Mouse (Mus musculus): Measurements from ENCODE around the gene a.
A peak's percentile ranks its signal among the peaks of the same experiment; 100 is the strongest.

The a gene

GRCm38 (mm10) chr2:154790656-154791483 is at the start of gene a, which contains the start of gene Raly:
Gene a (plus strand): TSS chr2:154791402.
Gene Raly (plus strand): TSS chr2:154791096.
- peak; percentile 99 for DNase-seq (ENCODE audit: low read depth, low spot score)

- no peak for DNase-seq (ENCODE audit: low read depth, low spot score)
Observed at GRCm38 (mm10) chr2:154742911-154743819, 48.0 kb upstream of the a start.

- no peak for DNase-seq (ENCODE audit: low read depth, low spot score)
Observed at GRCm38 (mm10) chr2:154743915-154744314, 47.3 kb upstream of the a start.

DNA sequence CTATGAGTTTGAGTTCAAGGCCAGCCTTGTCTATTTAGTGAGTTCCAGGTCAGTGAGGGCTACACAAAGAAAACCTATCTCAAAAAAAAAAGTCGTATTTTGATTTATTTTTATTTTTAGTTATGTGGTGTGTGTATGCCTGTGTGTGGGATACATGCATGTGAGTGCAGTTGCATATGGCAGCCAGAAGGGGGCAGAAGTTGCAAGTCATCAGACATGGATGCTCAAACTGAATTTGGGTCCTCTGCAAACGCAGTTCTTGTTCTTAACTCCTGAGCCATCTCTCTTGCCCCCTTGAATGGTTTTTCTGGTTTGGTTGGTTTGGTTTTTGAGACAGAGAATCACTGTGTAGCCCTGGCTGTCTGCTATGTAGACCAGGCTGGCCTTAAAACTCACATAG is 42.8 kb upstream of the a start:
- no peak for DNase-seq (ENCODE audit: low read depth, low spot score)

DNA sequence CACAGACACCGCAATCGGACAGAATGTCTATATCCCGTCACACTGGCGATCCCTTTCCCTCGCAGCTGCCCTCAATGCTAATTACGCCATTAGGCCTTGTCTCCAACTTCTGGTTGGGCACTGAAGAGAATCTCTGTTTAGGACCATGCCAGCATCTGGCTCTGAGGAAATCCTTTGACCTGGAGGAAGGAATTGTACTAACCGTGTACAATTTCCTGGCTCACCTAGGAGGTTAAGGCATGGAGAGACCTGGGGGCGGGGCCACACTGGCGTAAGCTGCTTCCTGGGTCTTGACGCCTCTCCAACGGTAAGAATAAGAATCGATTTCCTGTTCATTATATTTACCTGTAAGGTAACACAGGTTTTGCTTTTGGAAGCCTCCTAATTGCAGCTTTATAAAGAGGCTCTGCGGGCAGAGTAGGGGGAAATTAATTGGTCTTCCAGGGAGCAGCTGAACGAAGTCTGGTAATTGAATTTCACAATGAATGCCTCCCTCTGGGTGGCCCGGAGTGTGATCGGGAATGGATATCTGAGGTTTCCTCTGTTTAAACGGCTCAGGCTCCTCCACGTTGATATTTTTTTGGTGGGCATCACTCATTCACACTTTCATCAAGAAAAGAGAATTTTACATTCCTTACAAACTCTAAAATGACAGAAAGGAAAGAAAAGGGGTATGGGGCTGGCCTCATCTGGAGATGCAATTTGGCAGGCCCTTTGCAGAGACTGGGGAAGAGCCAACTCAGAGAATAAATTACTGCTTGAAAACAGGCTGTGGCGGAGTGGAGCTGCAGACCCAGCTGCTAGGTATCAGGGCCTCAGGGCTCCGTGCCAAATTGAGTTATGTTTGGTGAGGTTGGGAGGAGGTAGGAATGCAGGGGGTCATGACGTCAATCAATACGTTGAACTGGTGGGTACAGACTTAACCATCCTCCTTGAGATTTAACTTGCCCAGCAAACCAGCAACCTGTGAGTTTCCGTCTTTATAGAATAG is 41.9 kb upstream of the a start:
- DNase-seq (ENCODE audit: low read depth, low spot score): no peak

DNA sequence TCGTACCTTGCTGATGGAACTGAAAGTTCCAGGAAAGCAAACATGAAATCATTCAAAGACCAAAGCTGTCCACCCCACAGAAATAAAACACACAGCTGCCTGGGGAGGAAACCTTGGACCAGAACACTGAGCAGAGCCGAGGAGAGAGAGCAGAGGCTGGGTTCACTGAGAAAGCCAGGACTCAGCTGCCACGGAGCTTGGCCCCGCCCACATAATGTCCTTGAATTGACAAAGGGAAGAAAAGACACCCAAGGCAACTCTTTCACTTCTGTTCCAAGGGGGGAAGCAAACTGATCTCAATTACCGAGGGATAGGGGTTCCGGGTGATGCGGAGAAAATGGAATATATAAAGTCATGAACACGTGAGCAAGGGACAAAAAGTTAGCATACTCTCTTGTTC is 39.3 kb upstream of the a start:
- DNase-seq (ENCODE audit: low read depth, low spot score): no peak

DNA sequence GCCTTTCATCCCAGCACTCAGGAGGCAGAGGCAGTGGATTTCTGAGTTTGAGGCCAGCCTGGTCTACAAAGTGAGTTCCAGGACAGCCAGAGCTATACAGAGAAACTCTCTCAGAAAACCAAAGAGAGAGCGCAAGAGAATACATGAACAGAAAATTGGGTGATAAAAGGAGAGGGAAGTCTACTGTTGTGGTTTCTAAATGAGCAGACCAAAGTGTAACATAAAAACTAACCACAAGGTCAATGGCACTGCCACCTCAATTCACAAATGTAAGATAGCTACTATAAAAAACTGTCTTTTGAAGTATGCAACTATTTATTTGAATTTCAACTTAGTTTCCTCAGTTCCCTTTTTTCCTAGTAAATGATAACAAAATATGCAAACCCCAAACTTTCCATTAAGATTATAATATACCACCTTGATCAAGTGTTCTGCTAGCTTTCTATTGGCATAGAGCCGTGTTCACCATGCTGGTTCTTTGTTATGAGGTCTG is 37.1 kb upstream of the a start:
- no peak for DNase-seq (ENCODE audit: low read depth, low spot score)

- peak; percentile 27 for DNase-seq (ENCODE audit: low read depth, low spot score)
Observed at GRCm38 (mm10) chr2:154755791-154756190, 35.4 kb upstream of the a start.

GRCm38 (mm10) chr2:154757691-154758090 is 33.5 kb upstream of the a start:
- DNase-seq (ENCODE audit: low read depth, low spot score): no peak

DNA sequence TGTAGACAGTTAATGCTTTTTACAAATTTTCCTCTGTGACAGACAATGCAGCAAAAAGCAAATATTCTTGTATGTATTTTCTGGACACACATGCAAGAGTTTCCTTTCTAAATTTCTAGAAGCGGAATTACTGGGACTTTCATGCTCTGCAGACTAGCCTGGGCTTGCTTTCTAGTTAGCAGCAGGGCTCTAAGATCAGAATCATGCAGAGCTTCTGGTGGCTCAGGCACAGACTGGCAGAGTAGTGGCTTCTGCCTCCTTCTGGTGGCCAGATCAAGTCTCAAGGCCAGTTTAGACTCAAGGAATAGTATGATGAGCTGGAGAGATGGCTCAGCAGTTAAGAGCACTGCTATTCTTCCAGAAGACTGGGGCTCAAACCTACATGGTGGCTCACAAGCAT is 32.7 kb upstream of the a start:
- no peak for DNase-seq (ENCODE audit: low read depth, low spot score)

DNA sequence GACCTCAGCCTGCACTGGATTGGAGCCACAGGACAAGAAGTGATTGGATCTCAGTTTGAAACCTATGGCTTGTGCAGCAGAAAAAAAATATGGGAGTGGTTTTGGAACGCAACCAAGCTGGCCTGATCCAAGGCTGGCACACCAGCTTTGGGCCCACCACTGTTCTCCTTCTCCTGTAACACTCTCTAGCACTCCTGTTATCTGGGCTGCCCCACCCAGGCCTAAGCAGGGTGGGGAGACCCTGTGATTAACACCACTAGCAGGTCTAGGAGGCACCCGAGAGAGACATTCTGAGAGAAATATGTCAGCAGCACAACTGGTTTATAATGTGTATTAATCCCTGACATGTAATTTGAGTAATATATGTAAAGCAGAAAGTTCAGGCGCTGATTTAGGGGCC is 28.0 kb upstream of the a start:
- no peak for DNase-seq (ENCODE audit: low read depth, low spot score)

DNA sequence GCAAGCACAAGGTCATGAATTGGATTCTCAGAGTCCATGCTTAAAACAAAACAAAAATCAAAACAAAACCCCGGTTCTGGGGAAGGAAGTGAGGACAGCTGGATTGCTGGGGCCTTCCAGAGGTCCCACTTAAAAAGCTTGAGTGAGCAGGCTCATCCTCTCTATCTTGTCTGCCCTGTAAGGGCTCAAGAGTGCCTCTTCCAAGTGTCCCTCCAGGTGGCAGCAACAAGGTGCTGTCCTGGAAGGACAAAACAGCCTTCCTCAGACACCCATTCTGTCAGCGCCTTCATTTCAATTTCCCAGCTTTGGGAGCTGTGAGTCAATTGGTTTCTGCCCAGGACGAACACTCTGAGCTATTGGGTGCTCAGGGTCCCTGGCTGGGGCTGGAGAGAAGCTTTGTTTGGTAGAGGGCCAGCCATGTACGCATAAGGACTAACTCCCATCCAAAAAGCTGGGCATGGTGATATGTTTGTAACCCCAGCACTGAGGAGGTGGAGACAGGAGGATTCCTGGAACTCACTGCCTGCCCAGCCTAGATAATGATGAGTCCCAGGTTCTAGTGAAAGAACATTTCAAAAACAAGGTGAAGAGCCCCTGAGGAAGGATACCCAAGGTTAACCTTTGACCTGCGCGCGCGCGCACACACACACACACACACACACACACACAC is 26.2 kb upstream of the a start:
- DNase-seq (ENCODE audit: low read depth, low spot score): no peak

GRCm38 (mm10) chr2:154765554-154766008 is 25.6 kb upstream of the a start:
- no peak for DNase-seq (ENCODE audit: low read depth, low spot score)

- DNase-seq (ENCODE audit: low read depth, low spot score): no peak
Observed at GRCm38 (mm10) chr2:154767051-154767450, 24.2 kb upstream of the a start.

- no peak for DNase-seq (ENCODE audit: low read depth, low spot score)
Observed at GRCm38 (mm10) chr2:154769930-154770329, 21.3 kb upstream of the a start, which contains the start of gene Gm14214. Gene Gm14214 (minus strand): TSS chr2:154770030.

DNA sequence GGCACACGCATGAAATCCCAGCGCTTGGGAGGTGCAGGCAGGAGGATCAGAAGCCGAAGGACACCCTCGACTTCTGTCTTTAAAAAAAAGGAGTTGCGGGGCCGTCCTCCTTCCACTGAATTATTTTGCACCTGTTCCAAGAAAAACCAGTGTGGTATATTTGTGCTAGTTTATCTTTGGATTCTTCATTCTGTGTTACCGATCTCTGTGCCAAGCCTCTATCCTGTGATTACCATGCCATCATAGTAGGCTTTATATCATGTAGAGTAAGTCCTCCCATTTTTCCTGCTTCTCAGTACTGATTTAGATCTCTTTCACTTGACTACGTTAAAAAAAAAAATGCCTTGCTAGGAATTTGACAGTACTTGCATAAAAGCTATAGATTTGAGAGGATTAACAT is 19.6 kb upstream of the a start:
- DNase-seq (ENCODE audit: low read depth, low spot score): peak; percentile 24

DNA sequence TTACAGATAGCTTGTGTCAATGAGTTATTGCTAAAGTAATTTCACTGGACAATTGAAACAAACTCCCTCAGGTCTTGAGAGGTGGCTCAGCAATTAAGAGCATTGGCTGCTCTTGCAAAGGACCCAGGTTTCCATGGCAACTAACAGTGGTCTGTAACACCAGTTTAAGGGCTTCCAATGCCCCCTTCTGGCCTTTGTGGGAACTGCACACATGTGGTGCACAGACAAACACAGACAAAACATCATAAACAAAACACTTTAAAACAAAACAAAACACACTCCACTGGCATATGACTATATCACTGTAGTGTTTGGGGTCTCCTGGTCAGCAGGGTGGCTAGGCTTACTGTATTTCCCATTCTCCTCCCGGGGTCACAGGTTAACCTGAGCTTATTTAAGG is 17.2 kb upstream of the a start:
- no peak for DNase-seq (ENCODE audit: low read depth, low spot score)

DNA sequence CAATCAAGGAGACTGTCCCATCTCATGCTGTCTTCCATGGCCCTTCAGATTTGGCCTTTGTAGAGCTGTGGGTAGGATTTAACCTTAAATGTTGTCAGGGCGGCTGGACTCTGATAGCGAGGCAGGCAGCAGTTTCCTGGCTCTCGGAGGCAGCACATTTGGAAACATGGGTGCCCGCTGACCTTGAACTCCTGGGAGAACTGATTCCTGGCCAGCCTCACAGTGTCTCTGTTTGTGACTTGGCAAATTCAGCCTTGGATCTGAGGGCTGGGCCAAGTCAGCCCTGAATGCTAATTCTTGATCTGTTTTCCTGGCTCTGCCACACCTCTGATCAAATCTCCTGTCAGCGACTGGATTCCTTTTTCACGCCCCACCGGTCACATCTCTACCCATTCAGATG is 14.7 kb upstream of the a start:
- DNase-seq (ENCODE audit: low read depth, low spot score): no peak

- no peak for DNase-seq (ENCODE audit: low read depth, low spot score)
Observed at GRCm38 (mm10) chr2:154779648-154780047, 11.6 kb upstream of the a start.

DNA sequence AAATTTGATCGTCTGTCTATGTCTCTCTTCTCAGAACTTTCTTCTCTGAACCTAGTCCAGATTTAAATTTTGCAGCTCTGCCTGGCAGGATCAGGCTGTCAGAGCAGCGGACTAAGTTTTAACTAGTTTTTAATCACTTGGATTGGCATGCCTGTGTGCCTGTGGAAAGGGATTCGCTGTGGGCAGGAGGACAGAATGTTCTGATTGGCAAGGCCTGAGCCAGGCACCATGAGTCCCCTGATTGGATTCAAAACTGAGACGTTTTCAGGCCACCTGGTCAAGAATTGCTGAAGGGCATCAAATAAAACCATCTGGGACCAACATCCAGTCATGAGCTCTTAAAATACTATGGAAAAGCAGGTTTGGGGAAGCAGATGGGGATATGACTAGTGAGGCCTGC is 8.8 kb upstream of the a start:
- peak; percentile 49 for DNase-seq (ENCODE audit: low read depth, low spot score)
